Mouse (Mus musculus) neural tube, embryonic 13.5 days (tissue): ENCODE measurements around the gene Palm2. TPM values are rescaled to one million over a fixed set of nuclear protein-coding genes. Genes with fewer than 3 reads are reported as not detected.

Experiments
- ATAC-seq: fragments of 200-750 bp; cut with Nextera tagmentation; 2 replicates; pipeline ENCODE4 v1.8.0; 2017; ENCODE audit warnings: low read depth, mild to moderate bottlenecking, moderate TSS enrichment, moderate library complexity
- H3K27ac ChIP-seq: fragments of 300-500 bp; sonication (generic); replicated peaks from 2 replicates; pipeline ENCODE4 v1.5.1; 2015; ENCODE audit warnings: moderate library complexity, mild to moderate bottlenecking, inconsistent platforms
- H3K27me3 ChIP-seq: fragments of 300-500 bp; sonication (generic); 2 replicates; pipeline ENCODE4 v1.6.1; 2015; ENCODE audit warnings: mild to moderate bottlenecking, inconsistent platforms
- H3K36me3 ChIP-seq: fragments of 300-500 bp; sonication (generic); 2 replicates; pipeline ENCODE4 v1.6.1; 2015; ENCODE audit warnings: mild to moderate bottlenecking, inconsistent platforms
- H3K4me1 ChIP-seq: fragments of 300-500 bp; sonication (generic); replicated peaks from 2 replicates; pipeline ENCODE4 v1.6.1; 2015; ENCODE audit warnings: inconsistent platforms
- H3K4me2 ChIP-seq: fragments of 300-500 bp; sonication (generic); 2 replicates; pipeline ENCODE4 v1.6.1; 2015; ENCODE audit warnings: inconsistent platforms, mild to moderate bottlenecking, moderate library complexity
- H3K4me3 ChIP-seq: fragments of 300-500 bp; sonication (generic); 2 replicates; pipeline ENCODE4 v1.5.1; 2015; ENCODE audit warnings: mild to moderate bottlenecking, inconsistent platforms
- H3K9ac ChIP-seq: fragments of 300-500 bp; sonication (generic); 2 replicates; pipeline ENCODE4 v1.6.1; 2015; ENCODE audit warnings: moderate library complexity, mild to moderate bottlenecking, inconsistent platforms
- H3K9me3 ChIP-seq: fragments of 300-500 bp; sonication (generic); 2 replicates; pipeline ENCODE4 v1.6.1; 2016; ENCODE audit warnings: inconsistent platforms
- WGBS: fragments of 180-500 bp; shearing (Covaris S2); methylation state at CpG from one replicate; pipeline ENCODE4 v1.1.7; 2015; 5-methylcytosine and 5-hydroxymethylcytosine counted together
- polyA plus RNA-seq: library from polyadenylated mRNA; unstranded; fragments of >200 nt; fragmentation: Nextera tagmentation; extraction: Ambion mirVana; gene quantifications from 2 replicates; pipeline ENCODE4 v1.2.1, GENCODE M21; 2015

The Palm2 gene
- polyA plus RNA-seq, 1 experiment from 2014 or later, result 7.8 TPM

GRCm38 (mm10) chr4:57703574-57704470 lies 269.8 kb downstream of the Palm2 start:
- no peaks in the 10 kb centered on the region for H3K9me3 ChIP-seq
- 51% methylated on average over 11 of the region's 11 CpGs for WGBS
- no peak for ATAC-seq

GRCm38 (mm10) chr4:57704575-57704974 lies 270.5 kb downstream of the Palm2 start:
- 83% methylated on average over 7 of the region's 7 CpGs for WGBS
- Histone ChIP-seq H3K4me2 (no peak overlapping the region), H3K4me1 (peaks cover 9% of the 10 kb centered on the region), H3K36me3 (no peaks in the 10 kb centered on the region), H3K27me3 (no peaks in the 10 kb centered on the region), H3K4me3 (no peak overlapping the region), H3K9me3 (no peaks in the 10 kb centered on the region), H3K27ac (no peak overlapping the region), H3K9ac (no peak overlapping the region)
- ATAC-seq, result no peak

More at GRCm38 (mm10) chr4:57703574-57704470, 269.8 kb downstream of the Palm2 start:
- Histone ChIP-seq H3K4me1 (peaks cover 9% of the 10 kb centered on the region), H3K9ac (no peak overlapping the region), H3K4me3 (no peak overlapping the region), H3K27ac (0 out of 2 replicates have a peak overlapping the region, but pooled peaks have one; percentile 18), H3K4me2 (no peak overlapping the region), H3K27me3 (no peaks in the 10 kb centered on the region), H3K36me3 (no peaks in the 10 kb centered on the region)

GRCm38 (mm10) chr4:57715849-57716248 lies 281.8 kb downstream of the Palm2 start:
- H3K9ac ChIP-seq, result no peak overlapping the region
- no peak overlapping the region for H3K27ac ChIP-seq
- H3K4me2 ChIP-seq, result no peak overlapping the region
- no peak for ATAC-seq
- H3K36me3 ChIP-seq, result no peaks in the 10 kb centered on the region
- H3K27me3 ChIP-seq, result no peaks in the 10 kb centered on the region
- no peaks in the 10 kb centered on the region; the same call in 1 of the 2 replicates for H3K4me1 ChIP-seq
- no peaks in the 10 kb centered on the region for H3K9me3 ChIP-seq
- H3K4me3 ChIP-seq, result no peak overlapping the region

GRCm38 (mm10) chr4:57716735-57717134 lies 282.7 kb downstream of the Palm2 start:
- H3K4me3 ChIP-seq, result no peak overlapping the region
- H3K4me1 ChIP-seq, result no peaks in the 10 kb centered on the region; the same call in 1 of the 2 replicates
- no peak overlapping the region for H3K27ac ChIP-seq
- H3K36me3 ChIP-seq, result no peaks in the 10 kb centered on the region
- ATAC-seq, result no peak
- no peaks in the 10 kb centered on the region for H3K9me3 ChIP-seq
- H3K4me2 ChIP-seq, result no peak overlapping the region
- WGBS, result 36% methylated on average over 4 of the region's 4 CpGs
- H3K9ac ChIP-seq, result no peak overlapping the region
- no peaks in the 10 kb centered on the region for H3K27me3 ChIP-seq

- ATAC-seq, result no peak
- no peak within 1 kb of the TSS for H3K9ac ChIP-seq
- WGBS, result 84% methylated on average over 9 of the region's 9 CpGs
- no peak within 1 kb of the TSS for H3K4me3 ChIP-seq
- H3K27me3 ChIP-seq, result no peaks in the 10 kb centered on the region
- H3K4me1 ChIP-seq, result no peaks in the 10 kb centered on the region; the same call in 1 of the 2 replicates
- H3K27ac ChIP-seq, result no peak within 1 kb of the TSS
- H3K9me3 ChIP-seq, result no peaks in the 10 kb centered on the region
- H3K4me2 ChIP-seq, result no peak within 1 kb of the TSS
- H3K36me3 ChIP-seq, result no peaks in the 10 kb centered on the region
Measured at GRCm38 (mm10) chr4:57717354-57717753, 283.3 kb downstream of the Palm2 start, which contains the start of gene Akap2. Gene Akap2, plus strand, starts transcription at chr4:57717657.

- H3K27ac ChIP-seq, result no peak overlapping the region
- no peaks in the 10 kb centered on the region; the same call in 1 of the 2 replicates for H3K4me1 ChIP-seq
- no peaks in the 10 kb centered on the region for H3K9me3 ChIP-seq
- H3K27me3 ChIP-seq, result no peaks in the 10 kb centered on the region
- no peak overlapping the region for H3K4me2 ChIP-seq
- H3K36me3 ChIP-seq, result no peaks in the 10 kb centered on the region
- H3K4me3 ChIP-seq, result no peak overlapping the region
- H3K9ac ChIP-seq, result no peak overlapping the region
- WGBS, result 95% methylated on average over 1 of the region's 1 CpGs
- ATAC-seq, result no peak
Measured at GRCm38 (mm10) chr4:57719370-57719769, 285.3 kb downstream of the Palm2 start.

- Histone ChIP-seq H3K4me3 (no peak overlapping the region), H3K4me2 (no peak overlapping the region), H3K27me3 (no peaks in the 10 kb centered on the region), H3K9me3 (no peaks in the 10 kb centered on the region), H3K9ac (no peak overlapping the region), H3K27ac (no peak overlapping the region), H3K36me3 (no peaks in the 10 kb centered on the region), H3K4me1 (no peaks in the 10 kb centered on the region; the same call in 1 of the 2 replicates)
- 39% methylated on average over 7 of the region's 7 CpGs for WGBS
- ATAC-seq, result no peak
Measured at GRCm38 (mm10) chr4:57720869-57721361, 286.9 kb downstream of the Palm2 start.

GRCm38 (mm10) chr4:57722296-57722695 lies 288.2 kb downstream of the Palm2 start:
- Histone ChIP-seq H3K4me3 (no peak overlapping the region), H3K9ac (no peak overlapping the region), H3K27me3 (no peaks in the 10 kb centered on the region), H3K4me2 (no peak overlapping the region), H3K27ac (no peak overlapping the region), H3K36me3 (no peaks in the 10 kb centered on the region), H3K9me3 (no peaks in the 10 kb centered on the region), H3K4me1 (no peaks in the 10 kb centered on the region)
- 86% methylated on average over 4 of the region's 4 CpGs for WGBS
- no peak for ATAC-seq

- WGBS, result 56% methylated on average over 2 of the region's 2 CpGs
- H3K9me3 ChIP-seq, result no peaks in the 10 kb centered on the region
- H3K4me2 ChIP-seq, result no peak overlapping the region
- no peaks in the 10 kb centered on the region for H3K4me1 ChIP-seq
- no peaks in the 10 kb centered on the region for H3K36me3 ChIP-seq
- H3K4me3 ChIP-seq, result no peak overlapping the region
- no peak overlapping the region for H3K9ac ChIP-seq
- ATAC-seq, result no peak
- no peaks in the 10 kb centered on the region for H3K27me3 ChIP-seq
- no peak overlapping the region for H3K27ac ChIP-seq
Measured at GRCm38 (mm10) chr4:57723659-57724058, 289.6 kb downstream of the Palm2 start.

- Histone ChIP-seq H3K27ac (no peak overlapping the region), H3K4me2 (no peak overlapping the region), H3K4me1 (no peaks in the 10 kb centered on the region), H3K4me3 (no peak overlapping the region), H3K36me3 (no peaks in the 10 kb centered on the region), H3K27me3 (no peaks in the 10 kb centered on the region), H3K9me3 (no peaks in the 10 kb centered on the region), H3K9ac (no peak overlapping the region)
- ATAC-seq, result no peak
- 92% methylated on average over 1 of the region's 1 CpGs for WGBS
Measured at GRCm38 (mm10) chr4:57725569-57725968, 291.5 kb downstream of the Palm2 start.

GRCm38 (mm10) chr4:57728611-57729183 lies 294.6 kb downstream of the Palm2 start:
- Histone ChIP-seq H3K27me3 (no peaks in the 10 kb centered on the region), H3K4me1 (no peaks in the 10 kb centered on the region), H3K4me2 (no peak overlapping the region), H3K4me3 (no peak overlapping the region), H3K9me3 (no peaks in the 10 kb centered on the region), H3K36me3 (no peaks in the 10 kb centered on the region), H3K27ac (no peak overlapping the region), H3K9ac (no peak overlapping the region)
- WGBS, result 87% methylated on average over 4 of the region's 4 CpGs
- no peak for ATAC-seq

GRCm38 (mm10) chr4:57730047-57730446 lies 296.0 kb downstream of the Palm2 start:
- Histone ChIP-seq H3K27me3 (no peaks in the 10 kb centered on the region), H3K9ac (no peak overlapping the region), H3K36me3 (no peaks in the 10 kb centered on the region), H3K27ac (no peak overlapping the region), H3K4me3 (no peak overlapping the region), H3K4me1 (no peaks in the 10 kb centered on the region), H3K9me3 (no peaks in the 10 kb centered on the region), H3K4me2 (no peak overlapping the region)
- WGBS, result 97% methylated on average over 6 of the region's 6 CpGs
- no peak for ATAC-seq
